Mouse (Mus musculus): ENCODE data around the gene Ccdc71.

GRCm38 (mm10) chr9:108493246-108493645, 32.9 kb downstream of the Ccdc71 start:
- no peak for TF ChIP-seq GATA1 (IDR thresholded peaks at IDR 0.05; ENCODE audit: borderline replicate concordance, low read length)
- no peak for TF ChIP-seq FLI1 (IDR thresholded peaks at IDR 0.05; ENCODE audit: low read length)
